Mouse (Mus musculus) 3T3-L1 (cell line): Measurements from ENCODE around the gene Pinlyp.
A peak's percentile ranks its signal among the peaks of the same experiment; 100 is the strongest.
"Not testable (repeated sequence)": the region's sequence is repeated elsewhere in the genome, so short reads cannot be mapped to it uniquely, and the experiment has no call there.

Source experiments
- DNase-seq: peaks from one replicate; pipeline ENCODE4 v3.0.0-alpha.2; 2015; ENCODE audit warnings: low read depth, low spot score

Gene Pinlyp

DNA sequence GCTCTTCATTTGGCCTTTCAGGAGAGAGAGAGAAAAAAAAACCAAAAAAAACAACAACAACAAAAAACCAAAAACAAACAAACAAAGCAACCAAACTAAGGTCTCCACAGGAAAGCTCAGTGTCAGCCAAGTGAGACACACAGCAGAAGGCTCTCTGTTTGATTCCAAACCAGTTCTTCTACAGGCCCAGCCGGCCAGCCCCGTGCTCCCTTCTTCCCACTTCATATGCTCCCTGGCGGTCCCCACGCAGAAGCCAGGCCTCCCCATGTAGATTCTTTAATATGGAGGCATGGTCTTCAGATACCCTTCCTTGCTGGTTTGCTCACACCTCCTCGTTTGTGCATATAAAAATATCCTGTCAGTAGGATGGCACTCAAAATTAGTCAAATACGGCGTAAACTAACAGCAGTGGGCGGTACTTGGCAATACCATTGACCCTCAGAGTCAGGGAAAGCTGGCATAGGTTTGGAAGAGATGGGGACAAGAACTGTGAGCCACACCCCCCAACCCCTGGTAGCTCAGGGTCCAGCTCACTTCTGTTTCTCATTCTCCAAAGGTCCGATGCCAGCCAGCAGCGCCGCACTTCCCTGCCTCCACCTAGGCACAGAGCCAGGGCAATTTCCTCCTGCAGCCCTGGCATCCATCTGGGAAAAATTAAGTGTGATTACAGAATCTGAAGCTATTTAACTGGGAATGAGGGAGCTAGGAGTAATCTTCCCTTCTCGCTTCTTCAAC lies 20.1 kb downstream of the Pinlyp start:
- no peak for DNase-seq

GRCm38 (mm10) chr7:24524978-24525377 lies 20.9 kb downstream of the Pinlyp start:
- DNase-seq: no peak

DNA sequence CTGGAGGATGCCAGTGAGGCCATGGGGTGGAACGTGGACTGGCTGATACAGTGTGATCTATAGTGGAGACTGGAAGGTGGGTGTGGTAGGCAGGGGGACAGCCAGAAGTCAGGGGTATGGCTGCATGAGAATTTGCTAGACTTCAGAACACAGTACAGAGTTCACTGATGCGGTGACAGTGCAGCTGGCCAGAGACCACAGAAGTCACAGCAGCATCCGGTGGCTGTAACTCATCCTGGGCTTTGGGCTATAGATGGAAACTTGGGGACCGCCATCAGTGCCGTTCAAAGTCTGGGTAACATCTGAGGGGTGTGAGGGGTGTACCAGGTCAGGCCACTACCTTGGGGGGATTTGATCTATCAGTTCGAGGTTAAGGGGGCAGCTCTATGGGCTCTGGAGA lies 22.2 kb downstream of the Pinlyp start:
- DNase-seq: no peak

DNA sequence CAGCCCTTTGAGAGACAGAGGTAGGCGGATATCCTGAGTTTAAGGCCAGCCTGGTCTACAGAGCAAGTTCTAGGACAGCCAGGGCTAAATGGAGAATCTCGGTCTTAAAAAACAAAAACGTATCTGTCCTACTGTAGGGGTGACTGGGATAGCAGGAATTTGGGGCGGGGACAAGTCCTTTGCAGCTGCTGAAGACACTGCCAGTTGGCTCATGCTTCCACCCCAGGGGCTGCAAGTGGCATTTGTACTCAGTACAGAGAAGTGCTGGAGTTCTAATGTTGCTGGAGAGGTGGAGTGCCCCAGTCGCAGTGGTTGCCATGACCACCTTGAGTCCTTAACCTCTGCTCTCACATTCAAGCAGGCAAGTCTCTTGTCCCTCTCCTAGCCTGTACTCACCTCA lies 23.1 kb downstream of the Pinlyp start:
- DNase-seq: peak; percentile 69

GRCm38 (mm10) chr7:24520054-24520453 lies 25.9 kb downstream of the Pinlyp start:
- DNase-seq: not testable (repeated sequence)

GRCm38 (mm10) chr7:24519130-24519529 lies 26.8 kb downstream of the Pinlyp start:
- no peak for DNase-seq

GRCm38 (mm10) chr7:24517654-24518053 lies 28.3 kb downstream of the Pinlyp start:
- no peak for DNase-seq

GRCm38 (mm10) chr7:24517077-24517476 lies 28.8 kb downstream of the Pinlyp start:
- DNase-seq: no peak

- DNase-seq: peak; percentile 27
Measured at GRCm38 (mm10) chr7:24516319-24516718, 29.6 kb downstream of the Pinlyp start.

DNA sequence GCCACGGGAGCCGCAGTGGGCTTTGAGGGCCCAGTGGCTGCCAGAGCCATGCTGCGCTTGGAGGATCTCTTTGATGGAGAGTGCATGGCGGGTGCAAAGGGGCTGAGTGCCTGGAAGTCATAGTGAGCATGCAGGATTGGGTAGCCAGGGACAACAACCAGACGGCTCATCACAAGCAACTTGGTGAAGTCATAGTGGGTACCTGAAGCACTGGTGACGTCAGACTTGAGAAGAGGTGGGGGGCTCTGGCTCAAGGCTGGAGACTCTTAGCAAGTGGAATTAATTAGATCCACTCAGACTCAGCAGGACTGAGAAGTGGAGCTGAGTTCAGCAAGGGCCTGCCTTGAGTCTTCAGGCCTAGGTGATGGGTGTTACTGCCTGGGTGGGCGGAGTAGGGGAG lies 33.6 kb downstream of the Pinlyp start, which contains the start of gene AC161166.1:
AC161166.1 (minus strand) TSS at position 101 of the 400 bp plus-strand sequence.
- no peak for DNase-seq

- DNase-seq: no peak
Measured at GRCm38 (mm10) chr7:24507726-24508114, 38.2 kb downstream of the Pinlyp start.

DNA sequence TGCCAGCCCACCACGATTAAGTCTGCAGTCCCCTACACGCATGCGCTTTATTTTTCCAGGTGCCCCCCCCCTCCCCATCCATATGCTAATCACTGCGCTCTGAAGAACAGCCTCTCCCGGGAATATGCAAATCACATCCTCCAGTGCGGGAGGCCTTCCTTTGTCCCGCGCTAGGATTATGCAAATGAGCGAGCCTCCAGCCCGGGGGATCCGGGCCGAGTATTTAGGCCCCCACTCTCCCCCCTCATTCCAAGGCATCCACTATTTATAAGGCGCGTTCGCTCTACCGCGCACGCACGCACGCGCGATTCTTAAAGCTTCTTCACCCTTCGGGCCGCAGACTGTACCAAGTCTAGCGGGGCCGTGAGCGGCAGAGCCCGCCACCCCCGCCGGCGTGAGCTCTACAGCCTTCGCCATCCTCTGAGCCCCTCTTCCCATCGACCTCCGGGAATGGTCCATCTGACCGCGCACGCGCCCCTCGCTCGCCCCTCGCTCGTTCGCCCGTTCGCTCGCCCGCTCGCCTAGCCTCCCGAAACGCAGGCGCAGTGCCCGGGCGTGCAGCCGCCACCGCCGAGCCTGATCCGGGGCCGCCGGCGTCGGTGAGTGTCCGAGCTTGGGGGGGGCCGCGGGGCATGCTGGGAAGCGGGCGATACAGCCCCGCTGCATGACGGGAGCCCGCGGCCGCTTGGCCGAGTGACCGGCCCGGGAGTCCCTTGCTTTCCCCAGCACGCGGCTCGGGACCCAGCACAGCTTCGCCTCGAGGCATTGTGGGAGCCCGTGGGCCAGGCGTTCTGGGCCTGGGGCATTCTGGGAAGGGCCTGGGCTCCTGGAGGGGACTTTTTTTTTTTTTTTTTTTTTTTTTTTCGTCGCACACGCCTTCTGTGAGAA lies 38.8 kb downstream of the Pinlyp start, which contains the start of gene Zfp428:
Zfp428 (plus strand) TSS at position 169 of the 888 bp plus-strand sequence.
- DNase-seq: peak; percentile 79

- DNase-seq: peak; percentile 70
Measured at GRCm38 (mm10) chr7:24506476-24506837, 39.5 kb downstream of the Pinlyp start.

GRCm38 (mm10) chr7:24506065-24506459 lies 39.9 kb downstream of the Pinlyp start:
- no peak for DNase-seq

GRCm38 (mm10) chr7:24505447-24506064 lies 40.4 kb downstream of the Pinlyp start:
- no peak for DNase-seq

GRCm38 (mm10) chr7:24504868-24505267 lies 41.0 kb downstream of the Pinlyp start:
- no peak for DNase-seq

- DNase-seq: no peak
Measured at GRCm38 (mm10) chr7:24504004-24504403, 41.9 kb downstream of the Pinlyp start.

DNA sequence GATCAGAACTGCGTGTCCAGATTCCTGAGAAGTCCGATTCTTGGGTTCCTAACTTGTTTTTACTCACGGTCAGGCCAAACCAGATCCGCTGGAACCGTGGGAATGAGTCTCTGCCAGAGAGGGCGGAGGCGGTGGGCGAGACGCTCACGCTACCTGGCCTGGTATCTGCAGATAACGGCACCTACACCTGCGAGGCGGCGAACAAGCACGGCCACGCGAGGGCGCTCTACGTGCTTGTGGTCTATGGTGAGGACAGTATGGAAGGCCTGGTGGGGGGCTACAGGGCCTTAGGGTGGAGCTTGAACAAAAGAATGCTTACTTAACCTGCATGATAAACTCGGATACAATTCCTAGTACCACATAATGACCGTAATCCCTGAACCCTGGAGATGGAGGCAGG lies 44.4 kb downstream of the Pinlyp start:
- no peak for DNase-seq

DNA sequence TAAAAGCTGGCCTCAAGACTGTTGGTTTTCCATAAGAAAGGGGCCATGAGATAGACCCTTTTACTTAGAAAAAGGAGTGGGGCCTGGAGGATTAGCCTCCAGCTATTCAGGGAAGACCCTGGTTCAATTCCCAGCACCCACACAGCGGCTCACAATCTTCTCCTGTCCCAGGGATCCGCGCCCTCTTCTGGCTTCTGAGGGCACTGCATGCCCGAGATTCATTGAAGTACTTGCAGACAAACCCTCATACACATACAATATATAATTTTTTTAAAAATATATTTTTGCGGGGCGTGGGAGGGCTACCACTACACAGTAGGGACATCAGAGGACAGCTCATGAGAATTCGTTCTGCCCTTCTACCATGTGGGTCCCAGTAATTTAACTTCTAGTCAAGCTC lies 45.0 kb downstream of the Pinlyp start:
- no peak for DNase-seq

DNA sequence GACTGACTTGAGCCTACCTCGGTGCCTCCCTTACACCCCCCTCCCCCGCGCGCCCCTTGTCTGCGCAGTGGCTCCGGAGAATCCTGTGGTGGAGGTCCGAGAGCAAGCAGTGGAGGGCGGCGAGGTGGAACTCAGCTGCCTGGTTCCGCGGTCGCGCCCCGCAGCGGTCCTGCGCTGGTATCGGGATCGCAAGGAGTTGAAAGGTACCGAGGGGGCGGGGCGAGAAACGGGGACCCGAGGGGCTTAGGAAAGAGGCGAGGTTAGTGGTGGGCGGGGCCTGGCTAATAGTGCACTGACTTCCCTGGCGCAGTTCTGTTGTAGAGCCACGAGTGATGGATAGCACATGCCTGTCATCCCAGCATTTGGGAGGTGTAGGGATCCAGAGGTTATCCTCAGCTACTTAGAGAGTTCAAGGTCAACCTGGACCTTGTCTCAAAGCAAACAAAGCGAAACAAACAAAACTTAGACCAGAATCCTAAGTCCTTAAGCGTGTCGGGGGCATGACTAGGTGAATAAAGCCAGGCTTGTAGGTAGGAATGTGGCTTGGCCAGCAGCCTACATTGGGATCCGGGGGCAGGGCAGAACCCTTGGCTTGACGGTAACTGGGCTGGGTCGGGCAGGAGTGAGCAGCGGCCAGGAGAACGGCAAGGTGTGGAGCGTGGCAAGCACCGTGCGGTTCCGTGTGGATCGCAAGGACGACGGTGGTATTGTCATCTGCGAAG lies 45.9 kb downstream of the Pinlyp start:
- DNase-seq: no peak
